In the genomic region with DNA sequence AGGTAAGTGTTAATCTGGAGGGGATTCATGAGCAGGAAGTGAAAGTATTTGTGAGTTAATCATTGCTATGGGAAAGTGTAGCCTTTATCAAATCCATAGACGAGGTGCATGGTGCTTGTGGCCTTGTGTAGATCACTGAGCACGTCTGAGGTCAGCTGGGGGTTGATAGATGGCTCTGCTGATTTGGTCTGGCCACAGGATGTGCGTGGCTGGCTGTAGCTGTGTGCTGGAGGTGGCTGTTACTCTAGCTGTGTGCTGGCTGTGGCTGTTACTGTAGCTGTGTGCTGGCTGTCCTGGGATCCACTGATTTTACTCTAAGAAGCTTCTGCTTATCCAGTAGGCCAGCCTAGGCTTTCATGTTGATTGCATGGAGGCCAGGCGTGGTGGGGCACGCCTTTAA, we compare ENCODE assay signal across 25 mouse cellular contexts.
DNase-seq lines count a peak whose midpoint lies in the region; ATAC-seq and TF ChIP-seq lines count a peak whose summit lies in the region.
"Had no signal": no experiment of that assay in that cellular context is flagged by ENCODE, and none has a peak within 500 bp of the region (broad histone marks: within the 10 kb centered on the region; RNA-seq: fewer than 3 reads in every experiment).

No protein-coding gene starts in this region.

- DNase-seq in embryonic facial prominence, embryonic 11.5 days (ENCODE audit: low spot score), result no peak
- DNase-seq in embryonic facial prominence, embryonic 10.5 days (ENCODE audit: low spot score), result no peak
- no peak for DNase-seq in stomach, postnatal 0 days (ENCODE audit: low spot score)
- DNase-seq in testis, postnatal 10 days (ENCODE audit: low spot score), result no peak
- DNase-seq in frontal cortex, postnatal 25 days (ENCODE audit: low spot score in 2 of 2), result no peak
- DNase-seq: cerebellum, adult 9-10 months; forebrain, postnatal 0 days; kidney, adult 8-10 months; kidney, postnatal 4 days; layer of hippocampus, adult 9-11 months; lung, adult 18-20 months; lung, postnatal 14 days; retina, postnatal 1 day; right cerebral cortex, postnatal 25 days; thymus, adult 18-20 months; thymus, postnatal 4 days had no signal

- H3K9ac ChIP-seq in embryonic facial prominence, embryonic 11.5 days (replicated peaks; ENCODE audit: low read length), result no peak overlapping the region
- no peak overlapping the region for H3K9ac ChIP-seq in stomach, embryonic 15.5 days
- H3K9ac ChIP-seq in stomach, postnatal 0 days (ENCODE audit: low read length), result no peak overlapping the region
- H3K9ac ChIP-seq: embryonic facial prominence, embryonic 12.5 days; forebrain, postnatal 0 days; hindbrain, embryonic 15.5 days; intestine, embryonic 15.5 days; limb, embryonic 13.5 days; liver, embryonic 12.5 days had no signal

- H3K4me1 ChIP-seq in embryonic facial prominence, embryonic 11.5 days (ENCODE audit: control insufficient read depth, insufficient read depth, low read length), result no peaks in the 10 kb centered on the region
- H3K4me1 ChIP-seq in embryonic facial prominence, embryonic 10.5 days, result peaks cover 32% of the 10 kb centered on the region
- 0 out of 2 replicates have a peak, but pooled peaks cover 3% of the 10 kb centered on the region for H3K4me1 ChIP-seq in stomach, embryonic 15.5 days
- no peaks in the 10 kb centered on the region for H3K4me1 ChIP-seq in stomach, postnatal 0 days (replicated peaks; ENCODE audit: control insufficient read depth, insufficient read depth)
- H3K4me1 ChIP-seq in megakaryocyte, embryonic 14.5 days, result peaks cover 56% of the 10 kb centered on the region
- H3K4me1 ChIP-seq: intestine, embryonic 15.5 days had no signal

- H3K9me3 ChIP-seq in embryonic facial prominence, embryonic 11.5 days (replicated peaks; ENCODE audit: control insufficient read depth, low read length), result no peaks in the 10 kb centered on the region
- H3K9me3 ChIP-seq in embryonic facial prominence, embryonic 10.5 days, result no peaks in the 10 kb centered on the region
- no peaks in the 10 kb centered on the region for H3K9me3 ChIP-seq in stomach, embryonic 15.5 days
- no peaks in the 10 kb centered on the region for H3K9me3 ChIP-seq in stomach, postnatal 0 days (ENCODE audit: control insufficient read depth, low read length)
- H3K9me3 ChIP-seq in megakaryocyte, embryonic 14.5 days, result no peaks in the 10 kb centered on the region
- H3K9me3 ChIP-seq: embryonic facial prominence, embryonic 12.5 days; heart, embryonic 10.5 days; hindbrain, embryonic 15.5 days; intestine, embryonic 15.5 days; limb, embryonic 13.5 days; liver, embryonic 12.5 days had no signal

- H3K36me3 ChIP-seq in embryonic facial prominence, embryonic 11.5 days (replicated peaks; ENCODE audit: control insufficient read depth, insufficient read depth, low read depth, low read length), result no peaks in the 10 kb centered on the region
- no peaks in the 10 kb centered on the region for H3K36me3 ChIP-seq in embryonic facial prominence, embryonic 10.5 days (replicated peaks)
- no peaks in the 10 kb centered on the region for H3K36me3 ChIP-seq in stomach, embryonic 15.5 days
- no peaks in the 10 kb centered on the region for H3K36me3 ChIP-seq in stomach, postnatal 0 days (ENCODE audit: control insufficient read depth, insufficient read depth, low read length)
- peaks cover 6% of the 10 kb centered on the region for H3K36me3 ChIP-seq in megakaryocyte, embryonic 14.5 days (replicated peaks; ENCODE audit: low read length)
- H3K36me3 ChIP-seq: embryonic facial prominence, embryonic 12.5 days; heart, embryonic 10.5 days; hindbrain, embryonic 15.5 days; intestine, embryonic 15.5 days; limb, embryonic 13.5 days; liver, embryonic 12.5 days had no signal

- TF ChIP-seq EP300 in stomach, postnatal 0 days (optimal IDR thresholded peaks at IDR 0.05), result no peak

- H3K4me2 ChIP-seq in embryonic facial prominence, embryonic 11.5 days (ENCODE audit: low read depth, low read length), result no peak overlapping the region
- no peak overlapping the region for H3K4me2 ChIP-seq in stomach, embryonic 15.5 days
- no peak overlapping the region for H3K4me2 ChIP-seq in stomach, postnatal 0 days (replicated peaks; ENCODE audit: low read depth)
- H3K4me2 ChIP-seq: embryonic facial prominence, embryonic 12.5 days; hindbrain, embryonic 15.5 days; intestine, embryonic 15.5 days; liver, embryonic 12.5 days; midbrain, embryonic 11.5 days had no signal

- TF ChIP-seq CTCF in stomach, postnatal 0 days (IDR thresholded peaks at IDR 0.05; ENCODE audit: low read depth), result no peak

- ATAC-seq in embryonic facial prominence, embryonic 11.5 days (replicated peaks; ENCODE audit: insufficient number of reproducible peaks, low FRiP score, low TSS enrichment, low read depth), result peak; percentile 59; the same call in 1 of the 2 replicates
- peak; percentile 39; the same call in 1 of the 2 replicates for ATAC-seq in stomach, embryonic 15.5 days (ENCODE audit: insufficient read depth, low FRiP score, low read depth)
- no peak for ATAC-seq in stomach, postnatal 0 days (ENCODE audit: low FRiP score, low TSS enrichment)
- ATAC-seq: forebrain, postnatal 0 days; intestine, embryonic 15.5 days; liver, embryonic 12.5 days had no signal

- no peak overlapping the region for H3K4me3 ChIP-seq in embryonic facial prominence, embryonic 11.5 days (ENCODE audit: low read depth, low read length)
- no peak overlapping the region for H3K4me3 ChIP-seq in embryonic facial prominence, embryonic 10.5 days
- no peak overlapping the region for H3K4me3 ChIP-seq in stomach, embryonic 15.5 days (replicated peaks)
- no peak overlapping the region for H3K4me3 ChIP-seq in stomach, postnatal 0 days (ENCODE audit: low read depth, low read length)
- H3K4me3 ChIP-seq in megakaryocyte, embryonic 14.5 days (replicated peaks), result peak overlapping the region; percentile 35
- H3K4me3 ChIP-seq: embryonic facial prominence, embryonic 12.5 days; heart, embryonic 10.5 days; hindbrain, embryonic 15.5 days; intestine, embryonic 15.5 days; limb, embryonic 13.5 days; liver, embryonic 12.5 days had no signal

- 72% methylated on average over 5 of the region's 5 CpGs for WGBS in embryonic facial prominence, embryonic 11.5 days
- 77% methylated on average over 5 of the region's 5 CpGs for WGBS in embryonic facial prominence, embryonic 10.5 days
- WGBS in stomach, embryonic 15.5 days, result 59% methylated on average over 5 of the region's 5 CpGs
- WGBS in stomach, postnatal 0 days, result 64% methylated on average over 5 of the region's 5 CpGs

- no peak overlapping the region for H3K27ac ChIP-seq in embryonic facial prominence, embryonic 11.5 days (replicated peaks; ENCODE audit: low read depth, low read length)
- H3K27ac ChIP-seq in embryonic facial prominence, embryonic 10.5 days (replicated peaks), result no peak overlapping the region
- H3K27ac ChIP-seq in stomach, embryonic 15.5 days, result no peak overlapping the region
- no peak overlapping the region for H3K27ac ChIP-seq in stomach, postnatal 0 days (replicated peaks)
- H3K27ac ChIP-seq: embryonic facial prominence, embryonic 12.5 days; heart, embryonic 10.5 days; hindbrain, embryonic 15.5 days; intestine, embryonic 15.5 days; limb, embryonic 13.5 days; liver, embryonic 12.5 days had no signal

- H3K27me3 ChIP-seq in embryonic facial prominence, embryonic 11.5 days (ENCODE audit: control insufficient read depth, insufficient read depth, low read length), result no peaks in the 10 kb centered on the region
- H3K27me3 ChIP-seq in embryonic facial prominence, embryonic 10.5 days (replicated peaks; ENCODE audit: low read depth, poor library complexity, severe bottlenecking), result no peaks in the 10 kb centered on the region
- no peaks in the 10 kb centered on the region for H3K27me3 ChIP-seq in stomach, embryonic 15.5 days (replicated peaks)
- no peaks in the 10 kb centered on the region for H3K27me3 ChIP-seq in stomach, postnatal 0 days (ENCODE audit: control insufficient read depth, insufficient read depth, low read length)
- no peaks in the 10 kb centered on the region for H3K27me3 ChIP-seq in megakaryocyte, embryonic 14.5 days (replicated peaks)
- H3K27me3 ChIP-seq: embryonic facial prominence, embryonic 12.5 days; hindbrain, embryonic 15.5 days; intestine, embryonic 15.5 days; limb, embryonic 13.5 days; liver, embryonic 12.5 days had no signal
